Mouse (Mus musculus) large intestine, adult 2 months (tissue): ENCODE measurements around the gene Colgalt1. TPM values are rescaled to one million over a fixed set of nuclear protein-coding genes. Genes with fewer than 3 reads are reported as not detected.
A peak's percentile ranks its signal among the peaks of the same experiment; 100 is the strongest.

Source experiments
- DNase-seq: peaks from one replicate; pipeline ENCODE4 v3.0.0-alpha.2; 2012; ENCODE audit warnings: low read depth, low spot score
- WGBS: fragments of 180-500 bp; shearing (Covaris S2); methylation state at CpG from one replicate; pipeline ENCODE4 v1.1.7; 2018; 5-methylcytosine and 5-hydroxymethylcytosine counted together
- polyA plus RNA-seq: library from polyadenylated mRNA; depleted of rRNA; stranded (reverse); fragments of >200 nt; gene quantifications from 2 replicates; pipeline ENCODE4 v1.2.3, GENCODE M21; 2012

The Colgalt1 gene
- polyA plus RNA-seq, 1 experiment, result 45.0 TPM

DNA sequence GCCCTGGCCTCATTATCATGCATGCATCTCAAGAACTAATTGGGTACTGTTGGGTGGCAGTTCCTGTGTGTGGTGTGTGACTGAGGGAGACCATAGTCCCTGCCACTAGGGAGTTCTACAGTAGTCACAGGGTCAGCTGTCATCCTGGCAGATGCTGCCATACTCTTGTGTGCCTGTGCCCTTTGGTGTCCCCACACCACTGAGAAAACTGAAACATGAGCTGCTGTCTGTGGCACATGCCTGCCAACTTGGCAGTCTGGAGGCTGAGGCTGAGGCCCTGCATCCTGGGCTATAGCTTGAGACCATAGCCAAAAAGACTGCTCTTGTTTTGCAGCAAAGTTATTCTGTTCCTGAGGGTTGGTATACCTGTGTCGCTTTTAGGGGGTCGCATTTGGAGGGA lies 9.0 kb downstream of the Colgalt1 start:
- 96% methylated on average over 2 of the region's 2 CpGs for WGBS
- no peak for DNase-seq

GRCm38 (mm10) chr8:71625088-71625487 lies 14.3 kb downstream of the Colgalt1 start:
- 85% methylated on average over 1 of the region's 1 CpGs for WGBS
- no peak for DNase-seq

- WGBS, result 85% methylated on average over 9 of the region's 9 CpGs
Observed at GRCm38 (mm10) chr8:71626753-71627152, 16.0 kb downstream of the Colgalt1 start.

GRCm38 (mm10) chr8:71627265-71628099 lies 16.7 kb downstream of the Colgalt1 start:
- no peak for DNase-seq
- 30% methylated on average over 9 of the region's 9 CpGs for WGBS

More at GRCm38 (mm10) chr8:71626753-71627152, 16.0 kb downstream of the Colgalt1 start:
- DNase-seq, result no peak

GRCm38 (mm10) chr8:71628396-71629095 lies 17.7 kb downstream of the Colgalt1 start:
- 7% methylated on average over 16 of the region's 16 CpGs for WGBS
- no peak for DNase-seq

DNA sequence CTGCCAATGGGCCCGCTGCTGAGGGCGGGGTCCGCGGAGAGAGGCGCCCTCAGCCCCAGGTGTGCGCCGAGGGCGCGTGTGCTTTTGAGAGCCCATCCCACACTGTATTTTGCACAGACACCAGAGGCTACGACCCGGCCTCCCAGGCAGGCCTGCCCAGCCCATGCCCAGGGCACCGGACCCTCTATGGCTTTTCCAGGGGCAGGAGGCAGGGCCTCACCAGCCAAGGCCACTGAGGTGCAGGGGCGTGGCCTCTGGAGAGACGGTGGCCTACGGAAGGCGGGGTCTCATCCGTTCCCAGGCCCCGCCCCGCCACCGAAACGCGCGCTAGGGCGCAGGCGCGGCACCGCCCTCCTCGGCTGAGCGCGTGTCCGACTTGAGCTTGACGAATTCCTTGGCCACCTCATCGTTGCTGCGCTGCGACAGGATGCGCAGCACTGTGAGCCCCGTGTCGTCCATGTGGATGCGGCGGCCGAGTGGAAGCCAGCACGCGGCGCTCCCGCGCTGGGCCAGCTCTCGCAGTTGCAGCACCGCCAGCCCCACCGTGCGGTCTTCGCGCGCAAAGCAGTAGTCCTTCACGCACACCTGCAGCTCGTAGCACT lies 18.4 kb downstream of the Colgalt1 start:
- DNase-seq, result peak; percentile 62
- under 1% methylated on average over 55 of the region's 55 CpGs for WGBS

DNA sequence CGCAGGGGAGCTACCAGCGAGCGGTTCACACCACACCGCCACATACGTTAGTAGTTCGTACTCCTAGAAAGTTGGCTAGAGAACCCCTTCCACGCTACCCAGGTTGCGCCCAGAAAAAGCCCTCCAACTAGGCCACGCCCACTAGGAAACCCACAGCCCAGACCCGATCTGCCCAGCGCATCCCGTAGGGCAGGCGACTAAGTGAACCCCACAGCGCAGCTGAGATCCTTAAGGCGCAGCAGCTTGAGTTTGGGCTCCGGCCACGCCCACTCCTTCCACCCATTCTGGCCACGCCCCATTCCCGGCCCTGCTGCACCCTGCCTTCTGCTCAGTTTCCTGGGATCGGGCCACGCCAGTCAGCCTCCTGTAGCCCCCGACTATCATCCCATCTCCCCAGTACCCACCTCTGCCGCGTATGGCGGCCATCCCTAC lies 19.0 kb downstream of the Colgalt1 start:
- WGBS, result 4% methylated on average over 25 of the region's 25 CpGs
- DNase-seq, result no peak

DNA sequence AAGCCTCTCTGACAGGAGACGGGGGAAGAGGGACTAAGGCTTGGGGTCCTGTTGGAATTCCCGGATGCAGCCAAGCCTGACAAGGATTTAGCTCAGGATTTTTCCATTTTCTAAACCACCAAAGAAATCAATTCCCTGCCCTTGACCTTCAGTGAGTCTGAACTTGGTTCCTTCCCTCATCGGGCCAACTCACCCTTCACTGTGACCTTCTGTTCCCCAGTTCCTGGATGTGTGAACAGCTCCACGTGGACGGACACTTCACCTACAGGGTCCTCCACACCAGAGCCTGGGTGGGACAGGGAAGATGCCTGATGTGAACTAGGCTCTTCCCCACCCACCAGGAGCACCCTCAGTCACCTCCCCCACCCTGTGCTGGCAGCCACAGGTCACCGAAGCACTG lies 20.0 kb downstream of the Colgalt1 start:
- no peak for DNase-seq
- WGBS, result 85% methylated on average over 6 of the region's 6 CpGs

DNA sequence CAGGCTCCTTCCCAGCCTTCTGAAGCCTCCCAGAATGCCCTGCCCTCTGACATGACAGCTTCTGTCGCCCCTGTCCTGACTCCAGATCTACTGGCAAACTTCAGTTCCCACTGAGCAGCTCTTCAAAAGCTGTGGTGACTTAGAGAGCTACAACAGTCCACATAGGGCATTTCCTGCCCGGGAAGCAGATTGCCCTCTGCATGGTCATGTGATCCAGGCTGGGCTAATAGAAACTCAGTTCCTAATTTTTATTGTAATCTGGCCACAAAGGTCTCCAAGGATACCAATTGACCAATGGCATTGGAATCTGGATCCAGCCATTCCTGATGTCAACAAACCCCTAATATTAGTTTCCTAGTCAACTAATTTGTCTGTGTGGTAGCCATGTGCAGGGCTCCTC lies 21.1 kb downstream of the Colgalt1 start:
- DNase-seq, result no peak
- 41% methylated on average over 2 of the region's 2 CpGs for WGBS

GRCm38 (mm10) chr8:71633164-71633563 lies 22.4 kb downstream of the Colgalt1 start:
- DNase-seq, result no peak
- 11% methylated on average over 19 of the region's 22 CpGs for WGBS

GRCm38 (mm10) chr8:71633981-71634667 lies 23.3 kb downstream of the Colgalt1 start:
- DNase-seq, result no peak
- WGBS, result 3% methylated on average over 26 of the region's 26 CpGs

GRCm38 (mm10) chr8:71637149-71638095 lies 26.6 kb downstream of the Colgalt1 start:
- 68% methylated on average over 8 of the region's 8 CpGs for WGBS
- no peak for DNase-seq

DNA sequence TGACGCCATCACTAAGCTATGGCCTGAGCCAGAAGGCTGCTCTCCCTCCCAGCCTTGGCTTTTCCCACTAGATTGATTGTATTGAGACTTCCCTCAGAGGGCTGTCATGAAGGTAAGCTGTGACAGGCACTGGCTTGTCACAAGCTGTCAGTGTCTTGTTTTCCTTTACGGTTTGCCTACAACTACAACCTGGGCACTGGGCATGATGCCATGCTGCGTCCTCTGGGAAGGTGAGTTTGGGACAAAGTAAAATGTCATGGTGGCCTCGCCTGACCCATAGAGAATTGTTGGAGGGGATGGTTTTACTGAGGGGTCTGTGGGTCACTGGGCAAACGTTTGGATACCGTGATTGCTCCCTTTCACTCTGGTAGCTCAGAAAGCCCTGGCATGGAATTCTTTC lies 27.5 kb downstream of the Colgalt1 start:
- 59% methylated on average over 6 of the region's 6 CpGs for WGBS
- no peak for DNase-seq

DNA sequence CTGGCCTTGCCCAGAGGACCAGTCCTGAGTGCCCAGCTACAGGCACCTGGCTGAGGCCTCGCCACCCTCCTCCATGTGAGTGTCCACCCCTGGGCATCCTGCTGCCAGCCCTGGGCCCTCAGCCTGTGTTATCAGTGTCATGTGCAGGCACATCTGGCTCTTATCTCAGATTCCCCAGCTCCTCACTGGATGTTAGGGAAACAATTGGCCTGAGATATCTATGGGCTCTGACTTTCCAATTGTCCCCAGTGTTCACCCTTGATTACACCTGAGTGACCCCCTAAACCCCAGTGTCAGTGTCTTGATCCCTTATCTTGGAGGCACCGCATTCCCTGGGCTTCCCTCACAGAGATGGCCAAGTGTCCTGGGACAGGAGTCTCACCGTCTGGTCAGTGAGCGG lies 28.5 kb downstream of the Colgalt1 start:
- no peak for DNase-seq
- 75% methylated on average over 4 of the region's 4 CpGs for WGBS

- no peak for DNase-seq
- 82% methylated on average over 9 of the region's 9 CpGs for WGBS
Observed at GRCm38 (mm10) chr8:71645510-71645909, 34.7 kb downstream of the Colgalt1 start.

- DNase-seq, result no peak
- under 1% methylated on average over 24 of the region's 24 CpGs for WGBS
Observed at GRCm38 (mm10) chr8:71654600-71654999, 43.8 kb downstream of the Colgalt1 start.

DNA sequence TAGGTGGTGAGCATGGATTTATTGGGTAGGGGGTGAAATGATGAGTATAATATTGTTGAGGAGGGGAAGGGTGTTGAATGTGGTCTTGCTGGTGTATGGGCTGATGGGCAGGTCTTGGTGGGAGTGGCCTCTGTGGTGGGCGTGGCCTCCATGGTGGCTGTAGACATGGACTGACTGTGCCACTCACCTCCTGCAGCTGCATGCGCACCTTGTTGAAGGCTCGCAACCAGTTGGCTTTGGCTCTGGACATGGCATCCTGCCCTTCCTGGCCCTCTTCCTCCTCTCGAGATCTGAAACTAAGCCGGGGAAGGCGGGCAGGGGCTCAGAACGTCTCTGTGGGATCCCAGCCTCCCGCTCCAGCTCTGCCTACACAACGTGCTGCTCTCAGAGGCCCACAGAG lies 47.0 kb downstream of the Colgalt1 start:
- 26% methylated on average over 9 of the region's 9 CpGs for WGBS
- no peak for DNase-seq

DNA sequence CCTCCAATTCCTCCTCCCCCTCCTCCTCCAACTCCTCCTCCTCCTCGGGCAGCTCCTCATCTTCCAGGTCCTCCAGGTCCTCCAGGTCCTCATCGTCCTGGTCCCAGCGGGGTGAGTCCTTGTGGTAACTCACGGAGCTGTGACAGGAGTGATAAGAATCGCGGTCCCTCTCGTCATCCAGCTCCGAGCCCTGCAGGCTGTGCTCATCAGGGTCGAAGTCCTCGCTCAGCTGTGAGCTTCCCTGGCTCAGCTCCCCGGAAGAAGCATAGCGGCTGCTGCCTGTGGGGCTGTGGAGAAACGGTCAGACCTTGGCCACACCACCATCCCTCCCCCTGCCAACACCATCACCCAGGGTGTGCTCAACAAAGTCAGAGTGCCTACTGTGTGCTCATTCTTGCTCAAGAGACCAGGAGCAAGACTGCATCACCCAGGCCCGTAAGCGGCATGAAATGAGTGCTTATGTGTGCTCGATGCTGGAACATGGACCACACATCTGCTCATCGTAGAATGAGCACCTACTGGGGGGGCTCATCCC lies 47.8 kb downstream of the Colgalt1 start:
- no peak for DNase-seq
- WGBS, result 19% methylated on average over 17 of the region's 17 CpGs

DNA sequence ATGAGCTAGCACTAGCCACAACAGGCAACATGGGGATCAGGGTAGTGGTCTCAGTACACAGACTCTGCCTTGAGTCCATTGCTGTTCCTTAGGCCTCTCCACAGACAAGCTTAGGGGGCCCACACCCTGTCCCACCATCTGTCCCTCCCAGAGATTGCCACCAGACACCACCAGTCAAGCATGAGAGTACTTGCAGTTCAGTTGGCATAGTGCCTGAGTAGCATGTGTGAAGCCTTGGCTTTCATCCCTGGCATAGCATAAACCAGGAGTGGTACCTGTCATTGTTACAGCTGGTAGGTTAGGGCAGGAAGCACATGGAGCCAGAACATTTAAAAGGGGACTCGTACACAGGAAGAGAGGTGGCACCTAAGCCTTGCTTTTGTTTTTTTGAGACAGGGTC lies 49.0 kb downstream of the Colgalt1 start:
- DNase-seq, result no peak
- WGBS, result 39% methylated on average over 1 of the region's 1 CpGs
